Mouse (Mus musculus) R1 (cell line): ENCODE data around the gene Unc119.

ENCODE experiments used
- DNase-seq: peaks from one replicate; pipeline ENCODE4 v3.0.0-alpha.2; 2018; ENCODE audit warnings: low read depth, low spot score

Unc119 gene

DNA sequence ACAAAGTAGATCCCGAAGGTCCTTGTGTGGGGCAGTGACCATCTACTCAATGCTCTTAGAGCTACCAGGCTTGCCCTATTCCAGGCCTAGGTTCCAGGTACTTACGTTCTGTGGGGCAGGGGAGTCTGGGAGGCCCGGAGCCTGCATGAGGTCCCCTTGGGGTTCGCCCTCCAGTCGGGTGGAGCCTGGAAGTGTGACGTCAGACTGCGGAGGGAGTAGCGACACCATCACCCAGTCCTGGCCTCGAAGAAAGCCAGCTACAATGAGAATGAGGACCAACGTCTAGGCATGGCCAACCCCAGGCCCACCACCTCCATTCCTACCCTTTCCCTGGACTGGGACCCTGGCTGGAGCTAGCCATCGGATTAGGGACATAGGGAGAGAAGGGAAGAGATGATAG, 28.4 kb downstream of the Unc119 start:
- DNase-seq: no peak

DNA sequence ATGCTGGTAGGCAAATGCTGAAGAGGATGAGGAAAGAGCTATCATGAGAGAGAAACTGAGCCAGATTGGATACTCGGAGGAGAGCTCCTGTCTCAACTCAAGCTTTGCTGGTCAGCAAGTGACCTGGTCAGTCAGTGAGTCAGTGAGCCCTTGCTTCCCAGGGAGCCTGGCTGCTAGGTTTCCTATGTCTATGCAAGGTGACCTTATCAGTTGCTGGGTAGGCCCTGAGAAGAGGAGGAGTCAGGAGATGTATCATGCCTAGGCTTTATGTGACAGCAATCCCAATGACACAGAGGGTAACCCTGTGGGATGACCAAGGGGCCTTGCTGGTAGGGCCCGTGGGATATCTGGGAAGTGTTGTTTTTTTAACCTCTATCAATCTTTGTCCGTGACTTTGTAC, 28.9 kb downstream of the Unc119 start:
- DNase-seq: no peak

DNA sequence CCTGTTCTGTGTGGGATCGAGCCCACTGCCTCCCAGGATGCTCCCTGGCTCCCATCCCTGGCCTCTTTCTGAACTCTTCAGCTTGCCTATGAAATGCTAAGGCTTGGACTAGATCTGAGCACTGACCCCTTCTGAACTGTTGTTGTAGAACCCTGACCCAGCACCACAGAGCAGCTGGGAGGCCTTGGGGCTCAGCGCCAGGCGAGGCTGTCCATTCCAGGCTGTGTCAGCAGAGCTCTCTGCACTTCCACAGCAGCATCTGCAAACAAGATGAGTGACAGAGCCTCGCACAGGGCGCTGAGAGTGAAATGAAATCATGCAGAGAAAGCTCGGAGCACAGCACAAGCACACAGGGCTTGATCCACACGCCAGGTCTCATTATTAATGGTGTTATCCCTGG, 29.3 kb downstream of the Unc119 start:
- no peak for DNase-seq

DNA sequence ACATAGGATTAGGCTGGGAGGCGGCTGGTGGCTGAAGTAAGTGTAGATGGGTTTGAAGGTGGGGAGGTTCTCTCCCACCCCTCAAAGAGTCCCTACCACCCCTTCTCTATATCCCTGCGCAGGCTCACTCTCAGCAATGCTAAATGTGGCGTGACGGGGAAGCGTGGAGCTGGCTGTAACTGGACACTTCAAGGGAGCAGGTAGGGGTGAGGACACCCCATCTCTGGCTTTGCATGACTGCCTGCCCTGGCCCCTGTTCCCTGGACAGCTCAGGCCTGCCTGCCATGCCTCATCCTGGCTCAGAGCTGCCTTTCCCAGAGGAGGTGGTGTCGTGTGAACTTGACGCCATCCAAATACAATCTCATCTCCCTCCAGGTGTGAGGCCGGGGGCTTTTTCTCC, 30.9 kb downstream of the Unc119 start:
- DNase-seq: no peak

DNA sequence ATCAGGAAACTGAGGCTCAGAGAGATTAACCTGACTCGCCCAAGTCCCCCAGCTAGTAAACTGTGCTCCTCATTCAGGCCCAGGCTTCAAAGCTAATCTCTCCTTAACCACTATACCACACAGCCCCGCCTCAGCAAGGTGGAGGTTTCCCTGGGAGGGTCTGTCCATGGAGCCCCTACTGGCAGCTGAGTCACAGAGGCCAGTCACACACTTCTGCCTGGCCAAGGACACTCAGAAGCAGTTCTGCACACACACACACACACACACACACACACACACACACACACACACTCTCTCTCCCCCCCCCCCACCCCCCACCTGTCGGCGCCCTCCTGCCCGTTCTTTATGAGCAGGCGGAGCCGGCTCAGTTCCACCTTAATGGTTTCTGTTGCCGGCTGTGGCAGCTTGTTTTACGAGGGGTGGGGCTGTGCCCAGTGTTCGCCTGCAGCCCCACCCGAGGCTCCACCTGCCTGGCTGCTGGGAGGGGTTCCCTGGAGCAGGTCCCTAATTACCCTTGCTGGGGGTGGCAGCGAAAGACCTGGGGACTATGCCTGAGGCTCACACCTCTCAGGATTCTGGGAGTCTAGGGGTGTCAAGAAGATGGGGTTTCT, 34.4 kb downstream of the Unc119 start:
- DNase-seq: no peak

DNA sequence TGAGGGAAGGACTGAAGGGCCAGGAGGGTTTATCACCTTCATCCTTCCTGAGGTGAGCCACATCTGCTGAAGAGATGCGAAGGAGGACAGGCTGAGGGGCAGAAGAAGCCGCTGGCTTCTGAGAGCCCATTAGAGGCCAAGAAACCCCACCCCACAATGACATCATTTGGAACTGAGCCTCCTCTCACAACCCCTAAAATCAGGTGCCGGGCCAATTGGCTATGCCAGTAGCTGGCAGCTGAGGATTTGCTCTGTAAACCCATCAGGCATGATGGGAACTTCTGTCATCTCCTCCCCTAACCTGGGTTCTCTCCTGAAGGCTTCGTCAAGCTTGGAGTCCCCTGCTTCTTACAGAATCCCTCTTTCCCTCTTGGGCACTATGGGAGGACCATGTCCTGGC, 37.1 kb downstream of the Unc119 start:
- no peak for DNase-seq

DNA sequence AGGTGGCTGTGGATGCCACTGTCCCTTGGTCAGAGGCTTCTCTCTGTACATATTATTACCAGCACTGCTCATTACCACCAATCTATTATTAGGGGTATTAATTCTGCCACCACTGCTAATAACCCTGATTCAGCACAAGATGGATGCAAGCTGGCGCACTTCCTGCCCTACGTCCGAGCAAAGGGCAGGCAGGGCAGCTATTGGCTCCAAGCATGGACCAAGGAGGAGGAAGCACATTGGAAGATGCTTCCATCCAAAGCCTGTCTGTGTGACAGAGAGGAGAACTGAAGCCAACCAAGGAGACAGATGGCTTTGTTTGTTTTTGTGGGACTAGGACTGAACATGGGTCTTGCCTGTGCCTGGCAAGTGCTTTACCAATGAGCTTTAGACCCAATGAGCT, 37.7 kb downstream of the Unc119 start:
- DNase-seq: no peak

DNA sequence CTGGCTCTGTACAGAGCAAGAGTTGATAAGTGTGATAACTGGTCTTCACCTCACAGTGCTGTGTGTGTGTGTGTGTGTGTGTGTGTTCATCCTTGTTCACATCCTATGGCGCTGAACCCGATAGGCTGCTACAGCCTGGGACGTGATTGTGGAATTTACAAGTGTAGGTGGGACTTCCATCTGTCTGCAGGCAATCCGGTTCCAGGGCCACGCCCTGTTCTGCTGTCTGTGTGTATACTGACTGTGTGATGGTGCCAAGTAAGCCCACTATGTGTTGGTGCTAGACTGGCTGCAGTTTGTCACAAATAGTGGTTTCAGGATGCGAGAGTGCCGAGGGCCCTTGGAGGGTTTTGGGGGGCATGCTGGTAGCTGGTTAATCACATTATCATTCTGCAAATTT, 39.0 kb downstream of the Unc119 start:
- peak; percentile 39 for DNase-seq

DNA sequence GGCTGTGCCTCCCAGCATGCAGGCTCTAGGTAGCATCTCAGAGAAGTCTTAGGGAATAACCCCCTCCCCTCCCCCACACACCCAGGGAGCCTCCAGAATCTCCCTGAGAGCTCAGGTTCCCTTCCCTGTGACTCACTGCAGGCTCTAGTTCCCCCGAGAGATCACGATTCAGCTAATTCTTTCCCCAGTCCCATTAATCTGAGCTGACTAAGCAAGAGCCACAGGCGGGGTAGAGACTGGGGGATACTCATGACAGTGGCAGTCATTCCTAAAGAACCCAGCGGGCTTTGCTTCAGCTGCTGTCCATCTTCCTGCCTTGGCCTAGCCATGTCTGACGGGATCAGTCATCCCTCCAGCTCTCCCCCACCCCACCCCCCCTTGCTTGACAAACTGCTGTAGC, 39.4 kb downstream of the Unc119 start:
- DNase-seq: no peak

DNA sequence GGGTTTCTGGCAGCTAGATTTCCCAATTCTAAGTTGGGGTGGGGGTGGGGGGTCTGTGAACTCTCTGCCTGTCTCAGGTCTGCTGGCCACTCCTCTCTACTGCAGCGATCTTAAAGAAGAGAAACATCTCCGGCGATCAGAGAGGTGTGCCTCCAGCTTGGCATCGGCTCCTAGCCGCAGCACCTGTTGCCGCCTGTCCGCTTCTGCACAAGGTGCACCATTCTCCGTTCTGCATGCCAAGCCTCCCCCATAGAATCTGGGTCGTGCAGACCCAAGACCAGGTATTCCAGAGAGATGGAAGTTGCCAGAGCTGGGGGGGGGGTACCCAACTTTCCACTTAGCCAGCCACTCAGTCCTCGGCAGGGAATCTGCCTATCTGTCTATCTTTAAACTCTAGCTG, 42.5 kb downstream of the Unc119 start:
- no peak for DNase-seq

DNA sequence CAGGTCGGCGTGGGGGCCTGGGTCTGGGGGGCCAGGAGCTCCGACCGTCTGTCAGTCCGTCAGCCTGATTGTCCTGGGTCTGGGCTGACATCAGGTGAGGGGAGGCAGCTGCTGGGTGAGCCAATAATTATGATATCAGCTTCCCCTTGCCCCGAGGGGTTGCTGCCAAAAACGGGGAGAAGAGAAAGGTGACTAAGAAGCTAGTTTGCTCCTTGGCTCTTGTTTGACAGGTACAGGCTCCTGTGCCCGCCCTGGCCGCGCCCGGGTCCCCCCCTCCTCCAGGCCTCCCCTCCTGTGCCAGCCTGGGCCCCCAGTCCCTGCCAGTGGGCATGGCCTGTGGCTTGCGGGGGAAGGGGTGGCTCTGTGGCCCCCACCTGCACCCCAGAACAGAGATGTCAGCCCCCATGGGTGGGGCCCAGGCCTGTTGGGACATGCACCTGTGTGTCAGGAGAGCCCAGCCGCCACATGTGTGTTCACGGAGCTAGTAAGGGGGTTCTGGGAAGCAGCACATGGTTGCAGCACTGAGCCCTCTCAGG, 43.3 kb downstream of the Unc119 start, which contains the start of gene Foxn1:
Gene Foxn1, minus strand, starts transcription at position 51 of the 536 bp plus-strand sequence.
- no peak for DNase-seq

DNA sequence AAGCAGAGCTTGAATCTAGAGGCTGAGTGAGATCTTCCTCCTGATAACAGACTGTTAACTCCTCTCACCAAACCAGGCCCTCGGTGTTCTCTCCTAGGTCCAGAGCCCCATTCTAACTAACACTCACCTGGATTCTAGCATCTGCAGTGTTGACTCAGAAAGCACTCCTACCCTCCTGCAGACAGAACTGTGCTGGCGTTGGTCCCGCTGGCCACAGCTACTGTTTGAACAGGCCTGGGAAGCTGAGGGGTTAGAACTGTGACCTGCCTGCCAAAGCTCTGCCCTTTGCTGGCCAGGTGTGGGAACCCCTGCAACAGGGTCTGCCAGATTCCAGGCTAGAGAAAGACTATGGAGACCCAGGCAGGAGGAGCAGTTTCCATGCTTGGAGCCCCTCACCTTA, 49.4 kb downstream of the Unc119 start:
- DNase-seq: no peak

DNA sequence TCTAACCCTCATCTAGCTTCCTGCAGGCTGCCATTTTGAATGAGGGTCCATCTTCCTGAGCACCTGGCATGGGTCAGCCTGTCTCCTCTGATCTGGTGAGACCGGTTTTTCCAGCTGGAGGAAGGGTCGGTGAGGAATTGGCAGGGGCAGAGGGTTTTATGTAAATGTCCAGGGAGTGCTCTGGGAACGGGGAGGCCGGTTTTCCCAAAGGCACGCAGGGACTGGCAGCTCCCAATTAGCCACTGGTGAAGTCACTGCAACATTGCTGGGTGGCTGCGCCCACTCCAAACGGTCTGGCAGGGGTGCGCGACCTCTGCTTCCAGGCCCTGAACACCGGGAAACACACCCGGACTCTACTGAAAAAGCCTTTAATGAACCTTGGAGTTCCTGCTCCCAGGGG, 53.7 kb downstream of the Unc119 start:
- DNase-seq: peak; percentile 67

DNA sequence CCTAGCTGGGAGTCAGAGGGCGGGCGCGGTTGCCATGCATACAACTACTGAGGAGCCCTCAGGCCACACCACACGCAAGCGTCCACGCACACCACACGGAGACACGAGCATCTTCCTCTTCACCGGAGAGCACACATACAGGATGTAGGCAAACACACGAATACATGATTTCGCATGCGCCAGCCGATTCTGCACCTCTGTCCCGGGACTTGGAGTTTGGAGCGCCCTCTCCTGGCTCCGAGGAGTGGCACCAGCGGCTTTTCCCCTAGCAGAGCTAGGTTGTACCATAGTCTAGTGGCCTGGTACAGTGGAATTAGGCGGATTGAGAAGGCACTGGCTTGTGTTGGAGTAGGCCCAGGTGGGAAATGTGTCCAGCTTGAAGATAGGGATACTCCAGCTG, 54.1 kb downstream of the Unc119 start:
- DNase-seq: peak; percentile 87

DNA sequence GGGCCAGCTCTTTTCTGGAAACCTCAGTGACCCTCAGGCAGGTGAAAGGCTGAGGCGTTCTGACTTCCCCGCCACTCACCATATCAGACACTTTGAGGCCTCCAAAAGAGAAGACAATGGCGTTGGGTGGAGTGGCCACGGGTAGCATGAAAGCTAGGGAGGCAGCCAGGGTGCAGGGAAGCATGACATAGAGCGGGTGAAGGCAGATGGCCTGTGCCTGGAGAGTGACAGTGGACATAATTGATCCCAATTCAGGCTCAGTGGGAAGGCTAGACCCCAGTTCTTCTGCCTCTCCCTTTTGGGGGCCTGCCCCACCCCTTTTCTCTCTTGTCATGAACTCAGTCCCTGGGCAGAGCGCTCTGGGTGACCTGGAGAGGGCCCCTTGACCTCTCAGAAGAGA, 54.9 kb downstream of the Unc119 start:
- DNase-seq: no peak
